Mouse (Mus musculus) urinary bladder, adult 18-20 months (tissue): ENCODE measurements around the gene Cavin4.
"Not testable (repeated sequence)": the region's sequence is repeated elsewhere in the genome, so short reads cannot be mapped to it uniquely, and the experiment has no call there.

Experiments
- DNase-seq, 2 experiments: peaks; one replicate each; pipeline ENCODE4 v3.0.0; 2022; ENCODE audit warnings: low spot score in 2 of 2, mixed read lengths in 2 of 2

Cavin4 gene

GRCm38 (mm10) chr4:48672915-48673314 lies 9.6 kb downstream of the Cavin4 start:
- no peak for DNase-seq

- no peak for DNase-seq
Measured at GRCm38 (mm10) chr4:48674412-48674811, 11.1 kb downstream of the Cavin4 start.

DNA sequence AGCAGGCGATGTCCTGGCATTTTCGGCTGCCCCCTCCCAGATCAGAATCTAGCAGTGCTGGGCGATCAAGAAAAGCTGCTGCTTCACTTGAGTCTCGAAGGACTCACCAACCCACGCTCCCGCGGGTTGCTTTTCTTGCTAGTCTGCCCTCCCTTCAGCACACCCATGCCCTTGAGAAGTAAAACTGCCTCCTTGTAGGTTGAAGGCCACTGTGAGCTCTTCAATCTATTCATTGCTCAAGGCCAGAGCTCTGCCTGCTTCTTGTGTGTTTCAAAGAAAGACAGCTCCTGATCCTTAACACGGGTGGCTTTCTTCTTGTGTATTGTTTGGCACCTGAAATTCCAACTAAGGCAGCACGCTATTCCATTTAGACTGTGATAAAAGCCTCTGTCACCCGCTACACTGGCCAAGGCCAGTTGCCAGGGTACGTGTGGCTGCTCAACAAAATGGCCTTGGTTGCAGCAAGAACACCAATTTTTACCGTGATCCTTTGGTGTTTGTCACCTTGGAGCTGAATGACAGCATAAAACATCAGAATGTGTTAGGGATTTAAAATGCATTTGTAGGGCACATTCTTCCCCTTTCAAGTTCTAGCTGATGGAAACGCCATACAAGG lies 13.4 kb downstream of the Cavin4 start:
- no peak for DNase-seq

DNA sequence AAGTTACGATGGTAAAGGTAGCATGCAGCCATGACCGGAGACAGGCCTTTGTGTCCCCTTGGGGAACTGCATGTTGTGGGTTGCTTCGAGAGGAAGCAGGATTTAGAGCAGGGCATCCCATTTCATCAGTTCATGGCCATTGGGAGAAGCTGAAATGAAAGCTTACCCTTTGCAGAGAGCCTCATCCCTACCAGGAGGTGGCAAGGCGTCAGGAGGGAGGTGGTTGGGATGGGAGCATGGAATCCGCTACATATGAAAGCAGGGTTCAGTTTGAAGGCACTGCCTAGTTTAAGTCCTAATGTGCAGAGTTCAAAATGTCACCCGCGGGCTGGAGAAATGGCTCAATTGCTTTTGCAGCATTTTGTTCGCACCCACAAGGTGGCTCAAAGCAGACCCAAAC lies 14.0 kb downstream of the Cavin4 start:
- no peak for DNase-seq

DNA sequence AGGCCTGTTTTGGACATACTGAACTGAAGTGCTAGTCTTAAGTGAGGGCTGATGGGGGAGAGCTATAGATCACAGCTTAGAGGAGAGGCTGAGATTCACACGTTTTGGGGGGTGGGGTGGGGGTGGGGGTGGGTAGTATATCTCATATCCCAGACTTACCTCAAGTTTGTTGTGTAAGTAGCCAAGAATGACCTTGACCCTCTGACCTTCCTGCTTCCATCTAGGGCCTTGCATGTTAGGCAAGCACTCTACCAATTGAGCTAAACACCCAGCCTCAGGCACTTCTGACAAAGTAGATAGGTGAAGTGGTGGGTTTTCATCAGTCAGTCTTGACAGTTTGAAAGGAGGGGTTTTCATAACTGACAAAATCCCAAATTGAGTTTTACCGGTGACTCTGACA lies 14.5 kb downstream of the Cavin4 start:
- DNase-seq, result no peak

GRCm38 (mm10) chr4:48678793-48679192 lies 15.5 kb downstream of the Cavin4 start:
- DNase-seq, result no peak

GRCm38 (mm10) chr4:48679728-48680127 lies 16.4 kb downstream of the Cavin4 start:
- not testable (repeated sequence) for DNase-seq

DNA sequence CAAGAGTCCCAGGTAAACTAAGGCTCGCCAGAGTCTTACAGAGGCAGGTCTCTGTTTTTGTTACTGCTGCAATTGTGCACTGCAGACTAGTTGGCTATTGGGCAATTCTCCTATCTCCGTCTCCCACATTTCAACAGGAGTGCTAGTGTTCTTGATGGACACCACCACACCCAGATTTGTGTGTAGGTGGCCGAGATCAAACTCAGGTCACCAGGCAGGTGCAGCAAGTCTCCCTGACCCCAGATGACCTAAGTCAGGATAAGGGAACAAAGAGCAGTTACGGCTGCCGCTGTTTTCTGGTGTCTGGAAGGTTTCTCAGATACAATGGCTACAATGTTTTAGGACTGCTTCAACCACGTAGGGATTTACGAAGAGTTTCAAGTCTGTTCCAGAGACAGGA lies 16.9 kb downstream of the Cavin4 start:
- DNase-seq, result peak in 1 of 2 experiments; percentile 10

DNA sequence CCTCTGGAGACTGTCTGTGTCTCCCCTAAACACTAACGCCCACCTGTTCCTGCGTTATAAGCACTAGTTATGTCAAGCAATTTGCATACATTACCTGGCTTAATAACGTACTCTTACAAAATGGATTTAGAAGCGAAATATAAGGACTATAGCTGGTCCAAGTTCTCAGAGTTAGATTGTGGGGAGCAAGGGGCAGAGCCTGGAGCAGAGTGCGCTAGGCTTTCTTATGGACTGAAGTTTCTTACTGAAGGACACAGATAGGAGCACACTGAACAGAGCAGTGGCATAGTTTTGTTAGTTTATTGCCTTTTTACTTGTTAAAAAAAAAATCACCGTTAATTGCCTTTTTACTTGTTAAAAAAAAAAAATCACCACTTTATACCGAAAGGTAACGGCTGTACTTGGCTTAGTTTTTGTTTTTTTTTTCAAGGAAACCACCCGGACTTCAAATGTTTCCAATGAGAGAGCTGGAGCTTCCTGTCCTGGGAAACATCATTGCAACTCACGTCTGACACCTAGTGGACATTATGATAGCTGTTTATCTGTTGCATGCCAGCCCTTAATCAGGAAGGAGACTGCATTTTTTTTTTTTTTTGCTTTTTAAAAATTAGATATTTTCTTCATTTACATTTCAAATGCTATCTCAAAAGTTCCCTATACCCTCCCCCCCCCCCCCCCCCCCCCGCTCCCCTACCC lies 17.5 kb downstream of the Cavin4 start:
- DNase-seq, result no peak

DNA sequence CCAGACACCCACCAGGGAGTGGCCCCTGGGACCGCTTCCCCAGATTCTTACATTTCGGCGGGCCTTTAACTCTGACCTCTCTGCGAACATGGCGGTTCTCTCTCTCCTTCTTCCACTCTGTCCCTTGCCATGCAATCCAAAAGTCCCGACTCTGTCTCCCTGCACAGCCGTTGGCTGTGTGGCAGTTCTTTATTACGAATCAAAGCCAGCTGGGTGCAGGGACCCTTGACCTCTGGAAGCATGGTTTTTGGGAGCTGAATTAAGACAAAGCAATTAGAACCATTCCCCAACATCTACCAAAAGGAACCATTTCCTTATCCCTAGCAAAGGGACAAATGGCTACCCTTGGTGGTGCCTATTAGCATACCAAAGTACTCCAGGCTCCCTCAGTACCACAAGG lies 19.8 kb downstream of the Cavin4 start:
- no peak for DNase-seq

DNA sequence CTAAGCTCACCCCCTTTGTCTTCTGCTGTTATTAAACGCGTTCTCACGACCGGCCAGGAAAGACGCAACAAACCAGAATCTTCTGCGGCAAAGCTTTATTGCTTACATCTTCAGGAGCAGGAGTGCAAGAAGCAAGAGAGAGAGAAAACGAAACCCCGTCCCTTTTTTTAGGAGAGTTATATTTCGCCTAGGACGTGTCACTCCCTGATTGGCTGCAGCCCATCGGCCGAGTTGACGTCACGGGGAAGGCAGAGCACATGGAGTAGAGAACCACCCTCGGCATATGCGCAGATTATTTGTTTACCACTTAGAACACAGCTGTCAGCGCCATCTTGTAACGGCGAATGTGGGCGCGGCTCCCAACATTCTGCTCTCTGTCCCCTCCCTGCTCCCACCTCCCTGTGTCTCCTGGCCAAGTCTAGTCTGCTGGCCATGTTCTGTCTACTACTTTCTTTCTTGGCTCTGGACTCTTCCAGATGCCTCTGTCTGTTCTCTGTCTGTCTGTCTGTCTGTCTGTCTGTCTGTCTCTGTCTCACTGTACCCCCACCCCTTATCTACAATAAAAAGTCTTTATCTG lies 20.4 kb downstream of the Cavin4 start:
- not testable (repeated sequence) for DNase-seq

GRCm38 (mm10) chr4:48684593-48685187 lies 21.4 kb downstream of the Cavin4 start:
- DNase-seq, result no peak

DNA sequence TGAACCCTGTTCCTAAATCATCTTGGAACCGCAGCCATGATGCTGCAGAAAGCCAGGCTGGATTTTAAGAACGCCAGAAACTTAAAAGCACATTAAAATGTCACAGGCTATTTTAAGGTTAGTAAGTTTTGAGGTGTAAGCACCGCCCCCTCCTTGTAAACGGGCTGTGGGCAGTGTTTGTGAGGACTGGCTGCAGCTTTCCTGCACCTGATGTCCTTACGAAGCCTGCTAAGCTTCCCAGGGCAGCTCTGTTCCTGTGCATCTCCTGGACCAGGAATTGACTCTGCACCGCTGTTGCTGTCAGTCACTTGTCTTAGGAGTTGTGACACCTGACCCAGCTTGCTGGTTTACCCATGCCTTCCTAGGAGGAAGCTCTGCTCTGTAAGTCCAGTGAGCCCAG lies 24.8 kb downstream of the Cavin4 start:
- no peak for DNase-seq

DNA sequence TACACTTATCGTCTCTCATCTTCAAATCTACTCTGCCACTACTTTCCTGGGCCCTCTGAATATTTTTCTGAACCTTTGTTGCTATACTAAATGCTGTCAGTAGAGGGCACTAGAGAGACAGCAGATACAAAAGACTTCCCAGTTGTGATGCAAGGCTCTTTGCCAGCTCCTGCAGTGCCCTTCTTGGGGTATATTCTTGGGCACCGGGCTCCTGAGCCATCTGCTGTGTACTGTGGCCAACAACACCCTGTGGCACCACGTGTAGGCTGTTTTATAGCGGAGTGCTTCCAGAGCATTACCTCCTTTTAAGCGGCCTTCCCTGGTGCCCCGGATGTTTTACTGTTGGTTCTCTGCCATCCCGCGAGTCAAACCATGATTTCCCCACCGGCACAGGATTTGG lies 27.3 kb downstream of the Cavin4 start:
- DNase-seq, result peak in 1 of 2 experiments; percentile 3

- peak in 1 of 2 experiments; percentile 25 for DNase-seq
Measured at GRCm38 (mm10) chr4:48691793-48692437, 28.6 kb downstream of the Cavin4 start.

GRCm38 (mm10) chr4:48692736-48693292 lies 29.5 kb downstream of the Cavin4 start:
- no peak for DNase-seq

DNA sequence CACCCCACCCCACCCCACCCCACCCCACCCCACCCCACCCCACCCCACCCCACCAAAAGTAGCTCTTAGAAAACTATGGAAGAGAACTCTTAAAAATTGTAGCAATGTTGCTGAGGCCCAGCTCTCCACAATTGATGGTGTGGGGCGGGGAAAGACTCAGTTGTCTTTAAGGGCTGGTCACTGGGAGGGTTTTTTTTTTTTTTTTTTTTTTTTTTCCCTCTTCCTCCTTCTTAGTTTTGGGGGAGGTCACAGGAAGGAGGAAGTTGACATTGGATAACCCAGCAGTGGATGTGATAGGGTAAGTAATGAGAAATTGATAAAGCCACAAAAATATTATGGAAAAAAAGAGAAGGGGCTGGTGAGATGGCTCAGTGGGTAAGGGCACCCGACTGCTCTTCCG lies 33.4 kb downstream of the Cavin4 start:
- DNase-seq, result no peak

GRCm38 (mm10) chr4:48697302-48697701 lies 34.0 kb downstream of the Cavin4 start:
- DNase-seq, result no peak

DNA sequence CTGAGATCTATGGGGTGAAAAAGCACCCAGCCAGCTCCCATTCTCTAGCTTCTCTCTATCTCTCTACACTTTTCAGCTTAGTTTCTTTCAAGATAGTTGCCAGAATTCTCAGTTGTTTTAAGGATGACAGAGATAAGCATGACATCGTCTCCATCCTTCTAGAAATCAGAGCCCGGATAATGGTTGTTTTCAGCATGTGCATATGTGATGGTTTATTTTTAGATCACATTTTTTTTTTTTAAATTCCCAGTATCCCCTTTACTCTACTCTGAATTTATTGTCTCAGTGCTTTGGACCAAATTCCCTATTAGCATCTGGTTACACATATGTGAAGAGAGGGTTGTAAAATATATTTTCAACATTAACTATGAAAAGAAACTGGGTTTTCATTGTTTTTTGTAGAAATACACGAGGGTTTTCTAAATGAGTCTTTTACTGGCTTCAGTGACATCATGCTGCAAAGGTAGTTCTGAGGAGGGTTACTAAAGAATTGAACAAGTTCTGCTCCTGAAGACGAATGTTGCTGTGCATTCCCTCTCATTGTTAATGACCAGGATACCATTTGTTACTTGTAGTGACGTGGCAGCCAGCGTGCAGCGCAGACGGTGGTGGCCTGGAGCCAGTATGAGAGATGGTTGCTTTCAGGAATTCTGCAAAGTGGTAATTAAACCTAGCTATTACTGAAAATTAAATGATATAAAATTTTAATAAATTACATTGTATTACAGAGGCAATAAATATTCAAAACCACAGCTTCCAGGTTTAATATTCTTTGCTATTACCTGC lies 52.7 kb downstream of the Cavin4 start:
- no peak for DNase-seq

DNA sequence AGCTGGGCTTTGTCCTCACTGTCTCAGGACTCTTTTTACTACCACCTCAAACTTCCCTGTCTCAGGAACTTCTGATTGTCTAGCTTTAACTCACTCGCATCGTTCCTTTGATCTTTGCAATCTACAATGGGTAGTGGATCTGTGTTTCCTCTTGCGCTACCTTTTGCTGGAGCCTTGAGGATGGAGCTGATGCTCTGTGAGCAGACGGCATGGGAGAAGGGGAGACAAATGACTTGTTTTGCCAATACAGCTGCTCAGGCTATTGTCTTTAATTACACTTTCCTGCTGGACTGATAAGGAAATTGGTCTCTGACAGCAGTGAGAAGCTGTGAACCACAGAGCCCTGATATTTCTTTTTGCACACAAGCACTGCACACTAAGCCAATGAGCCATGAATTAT lies 53.5 kb downstream of the Cavin4 start:
- no peak for DNase-seq
